Mouse (Mus musculus) lung, embryonic 16.5 days (tissue): Measurements from ENCODE around the gene Slc25a45. TPM values are rescaled to one million over a fixed set of nuclear protein-coding genes. Genes with fewer than 3 reads are reported as not detected.

Experiments
- ATAC-seq: fragments of 200-750 bp; cut with Nextera tagmentation; 2 replicates; pipeline ENCODE4 v1.8.0; 2017; ENCODE audit warnings: low read depth, mild to moderate bottlenecking, moderate library complexity
- H3K27ac ChIP-seq: fragments of 300-500 bp; sonication (generic); 2 replicates; pipeline ENCODE4 v1.5.1; 2014; ENCODE audit warnings: mild to moderate bottlenecking, control low read depth, low read length
- H3K27me3 ChIP-seq: fragments of 300-500 bp; sonication (generic); 2 replicates; pipeline ENCODE4 v1.6.1; 2014; ENCODE audit warnings: low read depth, low read length, mixed read lengths; ENCODE audit not compliant: control insufficient read depth, insufficient read depth
- H3K36me3 ChIP-seq: fragments of 300-500 bp; sonication (generic); 2 replicates; pipeline ENCODE4 v1.6.1; 2014; ENCODE audit warnings: low read length; ENCODE audit not compliant: control insufficient read depth, insufficient read depth
- H3K4me1 ChIP-seq: fragments of 300-500 bp; sonication (generic); replicated peaks from 2 replicates; pipeline ENCODE4 v1.6.1; 2014; ENCODE audit warnings: low read length, mixed read lengths; ENCODE audit not compliant: control insufficient read depth, insufficient read depth
- H3K4me2 ChIP-seq: fragments of 300-500 bp; sonication (generic); 2 replicates; pipeline ENCODE4 v1.6.1; 2014; ENCODE audit warnings: low read depth, low read length, control low read depth
- H3K4me3 ChIP-seq: fragments of 300-500 bp; sonication (generic); 2 replicates; pipeline ENCODE4 v1.5.1; 2014; ENCODE audit warnings: mild to moderate bottlenecking, low read length, control low read depth
- H3K9ac ChIP-seq: fragments of 300-500 bp; sonication (generic); 2 replicates; pipeline ENCODE4 v1.6.1; 2014; ENCODE audit warnings: low read length, control low read depth
- H3K9me3 ChIP-seq: fragments of 300-500 bp; sonication (generic); 2 replicates; pipeline ENCODE4 v1.6.1; 2016; ENCODE audit warnings: low read length; ENCODE audit not compliant: control insufficient read depth
- WGBS: fragments of 180-500 bp; shearing (Covaris S2); extraction: QIAGEN DNeasy Blood & Tissue Kit; methylation state at CpG from one replicate; pipeline ENCODE4 v1.1.7; 2014; 5-methylcytosine and 5-hydroxymethylcytosine counted together
- polyA plus RNA-seq: library from polyadenylated mRNA; unstranded; fragments of >200 nt; fragmentation: Nextera tagmentation; extraction: Ambion mirVana; gene quantifications from 2 replicates; pipeline ENCODE4 v1.2.1, GENCODE M21; 2015

Gene Slc25a45
- polyA plus RNA-seq, 1 experiment from 2014 or later, result 5.7 TPM

GRCm38 (mm10) chr19:5928546-5928945, 50.9 kb downstream of the Slc25a45 start:
- WGBS, result 61% methylated on average over 3 of the region's 3 CpGs
- no peaks in the 10 kb centered on the region for H3K27me3 ChIP-seq
- ATAC-seq, result no peak
- H3K4me3 ChIP-seq, result no peak overlapping the region
- peak overlapping the region; percentile 38 for H3K9ac ChIP-seq
- H3K4me2 ChIP-seq, result no peak overlapping the region
- 0 out of 2 replicates have a peak overlapping the region, but pooled peaks have one; percentile 83 for H3K27ac ChIP-seq
- H3K4me1 ChIP-seq, result peaks cover 32% of the 10 kb centered on the region
- no peaks in the 10 kb centered on the region for H3K36me3 ChIP-seq
- H3K9me3 ChIP-seq, result no peaks in the 10 kb centered on the region

DNA sequence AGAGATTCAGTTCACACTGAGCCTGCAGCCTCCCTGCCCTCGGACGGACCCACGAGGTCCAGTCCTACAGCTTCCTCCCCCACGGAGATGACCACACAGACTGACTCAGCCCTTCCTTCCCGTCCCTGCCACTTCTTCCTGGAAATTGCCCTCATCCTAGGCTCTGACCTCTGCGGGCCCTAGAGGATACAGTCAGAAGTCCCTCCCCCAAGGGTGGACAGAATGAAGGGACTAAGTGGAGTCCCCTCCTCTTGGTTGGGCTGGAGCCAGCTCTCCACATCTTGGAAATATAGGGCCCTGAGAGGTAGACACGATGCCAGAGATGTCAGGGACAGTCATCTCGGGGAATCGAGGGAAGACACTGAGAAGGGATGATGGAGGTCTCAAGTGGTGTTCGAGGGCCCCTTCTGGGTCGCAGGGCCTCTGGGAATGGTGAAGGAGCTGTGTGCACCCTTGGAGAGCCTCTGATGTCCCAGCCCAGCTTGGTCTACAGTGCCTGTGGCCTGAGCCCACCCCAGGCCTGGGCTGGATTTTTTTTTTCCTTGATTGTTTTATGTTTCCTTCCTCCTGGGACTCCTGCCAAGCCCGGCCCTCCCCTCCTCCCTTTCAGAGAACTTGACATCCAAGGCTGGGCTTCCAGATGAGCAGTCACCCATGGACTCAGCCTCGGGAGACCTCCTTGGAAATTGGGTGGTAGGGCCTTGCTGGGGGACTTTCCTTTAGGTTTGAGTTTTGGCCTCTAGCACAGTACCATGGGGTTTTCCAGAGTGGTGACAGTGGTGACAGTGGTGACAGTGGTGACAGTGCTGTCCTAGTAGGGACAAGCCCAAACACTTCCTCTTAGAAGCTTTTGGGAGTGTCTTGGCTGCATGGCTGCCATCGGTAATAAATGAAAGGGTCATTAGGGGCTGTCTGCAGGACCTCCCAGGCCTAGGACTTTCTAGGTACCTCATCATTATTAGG, 52.3 kb downstream of the Slc25a45 start:
- Histone ChIP-seq H3K4me2 (no peak overlapping the region), H3K9me3 (no peaks in the 10 kb centered on the region), H3K27me3 (no peaks in the 10 kb centered on the region), H3K36me3 (no peaks in the 10 kb centered on the region), H3K4me3 (no peak overlapping the region), H3K27ac (peak overlapping the region; percentile 83), H3K9ac (no peak overlapping the region; the same call in 1 of the 2 replicates), H3K4me1 (peaks cover 35% of the 10 kb centered on the region)
- ATAC-seq, result peak; percentile 69
- WGBS, result 30% methylated on average over 14 of the region's 14 CpGs

GRCm38 (mm10) chr19:5935266-5935665, 57.7 kb downstream of the Slc25a45 start:
- no peaks in the 10 kb centered on the region for H3K36me3 ChIP-seq
- no peak overlapping the region for H3K4me3 ChIP-seq
- no peaks in the 10 kb centered on the region for H3K9me3 ChIP-seq
- no peak overlapping the region for H3K9ac ChIP-seq
- ATAC-seq, result peak; percentile 90
- H3K4me2 ChIP-seq, result no peak overlapping the region
- WGBS, result 17% methylated on average over 3 of the region's 3 CpGs
- H3K27me3 ChIP-seq, result no peaks in the 10 kb centered on the region
- peaks cover 41% of the 10 kb centered on the region for H3K4me1 ChIP-seq
- H3K27ac ChIP-seq, result peak overlapping the region; percentile 87

Other genes with a start within 250 kb of the Slc25a45 start
- gene Rela, start 240.3 kb upstream of the Slc25a45 start, polyA plus RNA-seq, result 55.5 and 62.1 TPM in 2 replicates
- 42.2 and 43.7 TPM in 2 replicates for gene Sipa1, start 214.1 kb upstream of the Slc25a45 start, polyA plus RNA-seq
- 37.8 and 40.1 TPM in 2 replicates for gene Map3k11, start 189.1 kb upstream of the Slc25a45 start, polyA plus RNA-seq
- gene Pcnx3, start 188.9 kb upstream of the Slc25a45 start, polyA plus RNA-seq, result 18.3 and 20.8 TPM in 2 replicates
- gene Kcnk7, start 173.4 kb upstream of the Slc25a45 start, polyA plus RNA-seq, result 0.36 and 0.50 TPM in 2 replicates
- gene Ehbp1l1, start 151.5 kb upstream of the Slc25a45 start, polyA plus RNA-seq, result 25.3 and 25.9 TPM in 2 replicates
- gene Fam89b, start 148.2 kb upstream of the Slc25a45 start, polyA plus RNA-seq, result 89.1 and 92.9 TPM in 2 replicates
- gene Ltbp3, start 136.9 kb upstream of the Slc25a45 start, polyA plus RNA-seq, result 52.3 and 61.9 TPM in 2 replicates
- 76.3 and 83.2 TPM in 2 replicates for gene Scyl1, start 106.4 kb upstream of the Slc25a45 start, polyA plus RNA-seq
- 56.4 and 61.1 TPM in 2 replicates for gene Frmd8, start 2.5 kb upstream of the Slc25a45 start, polyA plus RNA-seq
- gene Tigd3, start 16.3 kb downstream of the Slc25a45 start, polyA plus RNA-seq, result 2.5 and 3.2 TPM in 2 replicates
- 155 TPM in 2 replicates for gene Dpf2, start 35.2 kb downstream of the Slc25a45 start, polyA plus RNA-seq
- gene Cdc42ep2, start 47.0 kb downstream of the Slc25a45 start, polyA plus RNA-seq, result 15.6 and 17.1 TPM in 2 replicates
- 64.2 and 70.0 TPM in 2 replicates for gene Pola2, start 86.4 kb downstream of the Slc25a45 start, polyA plus RNA-seq
- not detected in 2 replicates for gene Slc22a20, start 108.3 kb downstream of the Slc25a45 start, polyA plus RNA-seq
- 12.3 and 12.8 TPM in 2 replicates for gene Capn1, start 138.1 kb downstream of the Slc25a45 start, polyA plus RNA-seq
- gene Syvn1, start 168.8 kb downstream of the Slc25a45 start, polyA plus RNA-seq, result 27.7 and 31.7 TPM in 2 replicates
- 72.9 and 74.6 TPM in 2 replicates for gene Mrpl49, start 180.0 kb downstream of the Slc25a45 start, polyA plus RNA-seq
- gene Fau, start 180.0 kb downstream of the Slc25a45 start, polyA plus RNA-seq, result 757 and 774 TPM in 2 replicates
- 26.2 and 28.6 TPM in 2 replicates for gene Znhit2, start 183.4 kb downstream of the Slc25a45 start, polyA plus RNA-seq
- 12.1 and 19.6 TPM in 2 replicates for gene Tm7sf2, start 190.6 kb downstream of the Slc25a45 start, polyA plus RNA-seq
- gene Vps51, start 199.4 kb downstream of the Slc25a45 start, polyA plus RNA-seq, result 67.4 and 77.5 TPM in 2 replicates
- not detected in 2 replicates for gene Tmem262, start 202.2 kb downstream of the Slc25a45 start, polyA plus RNA-seq
- 1.4 and 1.5 TPM in 2 replicates for gene Gm28374, start 204.4 kb downstream of the Slc25a45 start, polyA plus RNA-seq
- 69.1 and 71.8 TPM in 2 replicates for gene Zfpl1, start 207.1 kb downstream of the Slc25a45 start, polyA plus RNA-seq
- 40.5 and 42.8 TPM in 2 replicates for gene Cdca5, start 207.2 kb downstream of the Slc25a45 start, polyA plus RNA-seq
- gene AC131692.1, start 216.6 kb downstream of the Slc25a45 start, polyA plus RNA-seq, result not detected in 2 replicates
- gene Naaladl1, start 228.0 kb downstream of the Slc25a45 start, polyA plus RNA-seq, result 0.29 and 0.94 TPM in 2 replicates
- gene Sac3d1, start 240.8 kb downstream of the Slc25a45 start, polyA plus RNA-seq, result 32.5 and 36.4 TPM in 2 replicates